Mouse (Mus musculus) midbrain, postnatal 0 days (tissue): ENCODE results near the gene Stag1. TPM values are rescaled to one million over a fixed set of nuclear protein-coding genes. Genes with fewer than 3 reads are reported as not detected.

Source experiments
- ATAC-seq: fragments of 200-750 bp; cut with Nextera tagmentation; 2 replicates; pipeline ENCODE4 v1.8.0; 2017; ENCODE audit warnings: moderate number of reproducible peaks, mild to moderate bottlenecking, moderate TSS enrichment, moderate library complexity; ENCODE audit not compliant: low FRiP score
- DNase-seq: peaks from one replicate; pipeline ENCODE4 v3.0.0-alpha.2; 2015; ENCODE audit warnings: low spot score
- H3K27ac ChIP-seq: fragments of 300-500 bp; sonication (generic); 2 replicates; pipeline ENCODE4 v1.5.1; 2014; ENCODE audit warnings: low read depth, mild to moderate bottlenecking, low read length, mixed read lengths
- H3K27me3 ChIP-seq: fragments of 300-500 bp; sonication (generic); 2 replicates; pipeline ENCODE4 v1.6.1; 2014; ENCODE audit warnings: low read length, control low read depth, mixed read lengths; ENCODE audit not compliant: insufficient read depth
- H3K36me3 ChIP-seq: fragments of 300-500 bp; sonication (generic); 2 replicates; pipeline ENCODE4 v1.6.1; 2014; ENCODE audit warnings: low read length, control low read depth, mixed read lengths; ENCODE audit not compliant: insufficient read depth
- H3K4me1 ChIP-seq: fragments of 300-500 bp; sonication (generic); 2 replicates; pipeline ENCODE4 v1.6.1; 2014; ENCODE audit warnings: mild to moderate bottlenecking, control low read depth, antibody characterized with exemption, low read length, mixed read lengths; ENCODE audit not compliant: insufficient read depth
- H3K4me2 ChIP-seq: fragments of 300-500 bp; sonication (generic); 2 replicates; pipeline ENCODE4 v1.6.1; 2014; ENCODE audit warnings: low read depth, mild to moderate bottlenecking, low read length, mixed read lengths; ENCODE audit not compliant: poor library complexity, severe bottlenecking
- H3K4me3 ChIP-seq: fragments of 300-500 bp; sonication (generic); 2 replicates; pipeline ENCODE4 v1.5.1; 2014; ENCODE audit warnings: low read depth, mild to moderate bottlenecking, low read length, moderate library complexity
- H3K9ac ChIP-seq: fragments of 300-500 bp; sonication (generic); replicated peaks from 2 replicates; pipeline ENCODE4 v1.6.1; 2014; ENCODE audit warnings: mild to moderate bottlenecking, low read length, moderate library complexity, mixed read lengths; ENCODE audit not compliant: poor library complexity, severe bottlenecking
- H3K9me3 ChIP-seq: fragments of 300-500 bp; sonication (generic); 2 replicates; pipeline ENCODE4 v1.6.1; 2016; ENCODE audit warnings: low read length, control low read depth
- CTCF ChIP-seq: IDR thresholded peaks from 2 replicates; pipeline ENCODE4 v1.5.1; 2016; ENCODE audit warnings: antibody characterized with exemption, mild to moderate bottlenecking
- WGBS: fragments of 180-500 bp; shearing (Covaris S2); extraction: QIAGEN DNeasy Blood & Tissue Kit; methylation state at CpG from one replicate; pipeline ENCODE4 v1.1.7; 2014; 5-methylcytosine and 5-hydroxymethylcytosine counted together
- polyA plus RNA-seq: library from polyadenylated mRNA; unstranded; fragments of >200 nt; fragmentation: Nextera tagmentation; extraction: Ambion mirVana; gene quantifications from 2 replicates; pipeline ENCODE4 v1.2.1, GENCODE M21; 2015
- total RNA-seq: library from RNA; depleted of rRNA; stranded (reverse); fragments of >200 nt; gene quantifications from 2 replicates; pipeline ENCODE4 v1.2.3, GENCODE M21; 2014

The Stag1 gene
- total and polyA plus RNA-seq, 2 experiments from 2014 or later: 23.6 to 31.0 TPM

DNA sequence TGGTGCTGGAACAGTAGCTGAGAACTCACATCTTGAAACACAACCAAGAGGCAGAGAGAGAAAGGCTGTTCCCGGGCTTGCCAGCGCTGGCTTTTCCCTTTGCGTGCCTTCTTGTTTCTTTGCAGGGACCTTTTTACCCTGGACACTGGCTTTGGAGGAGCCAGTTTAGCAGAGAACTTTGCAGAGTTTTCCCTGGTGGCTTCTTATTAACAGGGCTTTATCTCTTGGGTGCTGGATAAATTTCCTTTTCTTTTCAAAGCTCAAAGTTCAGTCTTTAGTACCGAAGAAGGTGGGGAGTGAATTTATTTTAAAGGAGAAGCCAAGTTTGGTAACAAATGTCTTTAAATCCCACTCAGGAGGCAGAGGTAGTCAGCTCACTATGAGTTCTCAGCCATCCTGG, 329.0 kb downstream of the Stag1 start:
- no peak for DNase-seq
- H3K4me2 ChIP-seq: no peak overlapping the region
- TF ChIP-seq CTCF: no peak

DNA sequence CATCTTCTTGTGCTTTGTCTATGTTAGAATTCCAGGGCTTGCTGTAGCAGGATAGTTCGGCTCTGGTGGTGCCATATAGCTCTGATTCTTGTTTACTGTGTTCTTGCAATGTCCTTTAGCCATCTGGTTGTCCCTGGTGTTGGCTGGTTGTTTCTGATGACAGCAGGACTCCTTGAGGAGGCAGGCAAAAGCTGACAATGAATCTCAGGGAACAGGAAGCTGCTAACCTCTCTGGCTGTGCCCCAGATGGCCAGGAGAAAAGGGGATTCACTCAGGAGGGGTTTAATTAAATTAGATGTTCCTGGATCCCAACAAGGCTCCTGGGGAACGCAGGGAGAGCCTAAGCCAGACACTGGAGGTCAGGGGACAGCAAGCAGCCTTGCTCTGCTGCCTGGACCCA, 344.4 kb downstream of the Stag1 start:
- DNase-seq (peak; percentile 63), ATAC-seq (no peak)
- Histone ChIP-seq H3K36me3 (no peaks in the 10 kb centered on the region), H3K9me3 (no peaks in the 10 kb centered on the region), H3K4me3 (no peak overlapping the region), H3K27me3 (no peaks in the 10 kb centered on the region), H3K9ac (no peak overlapping the region), H3K4me2 (no peak overlapping the region), H3K27ac (no peak overlapping the region), H3K4me1 (no peaks in the 10 kb centered on the region)
- WGBS: 30% methylated on average over 2 of the region's 2 CpGs
- no peak for TF ChIP-seq CTCF

More for the DNA sequence above, 329.0 kb downstream of the Stag1 start:
- H3K27ac ChIP-seq: no peak overlapping the region
- no peaks in the 10 kb centered on the region for H3K27me3 ChIP-seq
- H3K9ac ChIP-seq: no peak overlapping the region
- H3K9me3 ChIP-seq: no peaks in the 10 kb centered on the region
- no peak for ATAC-seq
- WGBS: 96% methylated on average over 4 of the region's 4 CpGs
- 0 out of 2 replicates have a peak, but pooled peaks cover 2% of the 10 kb centered on the region for H3K36me3 ChIP-seq
- H3K4me1 ChIP-seq: no peaks in the 10 kb centered on the region
- H3K4me3 ChIP-seq: no peak overlapping the region

DNA sequence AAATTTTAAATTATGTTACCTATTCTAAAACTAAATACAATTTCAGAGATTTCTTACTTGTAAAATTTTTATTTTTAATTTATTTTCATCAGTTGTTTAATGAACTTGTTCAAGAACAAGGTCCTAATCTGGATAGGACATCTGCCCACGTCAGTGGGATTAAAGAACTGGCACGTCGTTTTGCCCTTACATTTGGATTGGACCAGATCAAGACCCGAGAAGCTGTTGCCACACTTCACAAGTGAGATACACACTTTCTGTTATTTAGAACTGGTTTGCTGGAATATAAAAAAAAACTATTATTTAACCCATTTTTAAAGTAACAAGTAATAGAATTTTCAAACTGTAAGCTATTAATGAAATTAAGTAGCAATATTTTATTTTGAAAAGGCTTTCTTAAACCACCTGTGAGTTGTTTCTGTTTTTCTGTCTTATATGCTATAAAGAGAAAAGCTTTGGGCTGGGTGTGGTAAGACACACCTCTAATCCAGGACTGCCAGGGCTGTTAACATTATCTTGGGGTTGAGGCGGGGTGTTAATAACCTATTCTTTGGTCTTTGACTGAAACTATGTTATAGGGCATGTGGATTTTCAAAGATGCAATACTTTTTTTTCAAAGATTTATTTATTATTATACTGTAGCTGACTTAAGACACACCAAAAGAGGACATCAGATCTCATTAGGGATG, 347.2 kb downstream of the Stag1 start:
- 93% methylated on average over 5 of the region's 5 CpGs for WGBS

DNA sequence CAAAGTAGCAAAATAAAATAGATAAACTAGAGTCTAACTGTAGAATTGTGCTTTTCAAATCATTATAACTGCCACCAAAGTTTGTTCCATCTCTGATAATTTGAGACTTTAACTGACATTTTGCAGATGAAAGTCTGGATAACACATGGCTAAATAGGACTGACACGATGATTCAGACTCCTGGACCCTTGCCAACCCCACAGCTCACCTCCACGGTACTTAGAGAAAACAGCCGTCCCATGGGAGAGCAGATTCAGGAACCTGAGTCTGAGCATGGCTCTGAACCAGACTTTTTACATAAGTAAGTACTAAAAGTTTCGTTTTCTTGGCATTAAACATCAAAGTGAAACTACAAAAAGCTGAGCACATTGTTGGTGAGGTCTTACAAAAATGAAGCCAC, 353.9 kb downstream of the Stag1 start:
- WGBS: 61% methylated on average over 4 of the region's 4 CpGs
- H3K9me3 ChIP-seq: no peaks in the 10 kb centered on the region
- TF ChIP-seq CTCF: no peak
- H3K4me2 ChIP-seq: no peak overlapping the region
- ATAC-seq (no peak), DNase-seq (peak; percentile 8)
- H3K27me3 ChIP-seq: no peaks in the 10 kb centered on the region
- H3K4me1 ChIP-seq: no peaks in the 10 kb centered on the region
- H3K36me3 ChIP-seq: peaks cover 8% of the 10 kb centered on the region; the same call in 1 of the 2 replicates
- no peak overlapping the region for H3K9ac ChIP-seq
- no peak overlapping the region for H3K27ac ChIP-seq
- no peak overlapping the region for H3K4me3 ChIP-seq

More for the DNA sequence above, 347.2 kb downstream of the Stag1 start:
- no peak overlapping the region for H3K4me2 ChIP-seq
- TF ChIP-seq CTCF: no peak
- no peaks in the 10 kb centered on the region for H3K27me3 ChIP-seq
- H3K4me3 ChIP-seq: no peak overlapping the region
- H3K4me1 ChIP-seq: no peaks in the 10 kb centered on the region
- no peak overlapping the region for H3K9ac ChIP-seq
- no peaks in the 10 kb centered on the region for H3K36me3 ChIP-seq
- DNase-seq (no peak), ATAC-seq (no peak)
- no peaks in the 10 kb centered on the region for H3K9me3 ChIP-seq
- H3K27ac ChIP-seq: no peak overlapping the region

DNA sequence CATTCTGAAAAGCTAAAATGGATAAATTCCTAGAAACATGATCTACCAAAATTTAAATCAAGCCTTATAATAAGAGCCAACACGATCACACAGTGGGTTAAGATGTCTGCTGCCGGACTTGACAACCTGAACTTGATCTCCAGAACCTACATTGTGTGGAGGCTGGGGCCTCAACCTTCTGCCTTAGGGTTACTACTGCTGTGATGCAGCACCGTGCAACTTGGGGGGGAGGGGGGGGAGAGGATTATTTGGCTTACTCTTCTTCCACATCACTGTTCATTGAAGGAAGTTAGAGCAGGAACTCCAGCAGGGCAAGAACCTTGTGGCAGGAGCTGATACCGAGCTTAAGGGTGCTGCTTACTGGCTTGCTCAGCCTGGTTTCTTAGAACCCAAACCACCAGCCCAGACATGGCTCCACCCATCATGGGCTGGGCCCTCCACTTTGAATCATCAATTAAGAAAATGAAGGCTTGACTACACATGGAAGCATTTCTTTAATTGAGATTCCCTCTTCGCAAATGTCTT, 365.4 kb downstream of the Stag1 start:
- Histone ChIP-seq H3K4me2 (no peak overlapping the region), H3K4me3 (no peak overlapping the region), H3K27ac (no peak overlapping the region), H3K9me3 (no peaks in the 10 kb centered on the region), H3K4me1 (no peaks in the 10 kb centered on the region), H3K27me3 (no peaks in the 10 kb centered on the region), H3K36me3 (no peaks in the 10 kb centered on the region), H3K9ac (no peak overlapping the region)
- WGBS: 47% methylated on average over 5 of the region's 5 CpGs
- DNase-seq (no peak), ATAC-seq (no peak)
- TF ChIP-seq CTCF: no peak

- no peak overlapping the region for H3K9ac ChIP-seq
- no peaks in the 10 kb centered on the region for H3K36me3 ChIP-seq
- WGBS: 26% methylated on average over 1 of the region's 1 CpGs
- no peak for TF ChIP-seq CTCF
- no peak overlapping the region for H3K4me2 ChIP-seq
- DNase-seq: no peak
- H3K4me1 ChIP-seq: no peaks in the 10 kb centered on the region
- no peak for ATAC-seq
- H3K4me3 ChIP-seq: no peak overlapping the region
- no peaks in the 10 kb centered on the region for H3K27me3 ChIP-seq
- H3K9me3 ChIP-seq: no peaks in the 10 kb centered on the region
- no peak overlapping the region for H3K27ac ChIP-seq
Observed at GRCm38 (mm10) chr9:100963428-100963912, 365.9 kb downstream of the Stag1 start.
